Mouse (Mus musculus) limb, embryonic 14.5 days (tissue): ENCODE measurements around the gene Dnaaf3. TPM values are rescaled to one million over a fixed set of nuclear protein-coding genes. Genes with fewer than 3 reads are reported as not detected.
"Not testable (repeated sequence)": the region's sequence is repeated elsewhere in the genome, so short reads cannot be mapped to it uniquely, and the experiment has no call there.

Source experiments
- ATAC-seq: fragments of 200-750 bp; cut with Nextera tagmentation; 2 replicates; pipeline ENCODE4 v1.8.0; 2017; ENCODE audit warnings: low read depth, moderate number of reproducible peaks, moderate TSS enrichment; ENCODE audit not compliant: low FRiP score
- DNase-seq: peaks from one replicate; pipeline ENCODE4 v3.0.0-alpha.2; 2015; ENCODE audit warnings: low spot score
- H3K27ac ChIP-seq: fragments of 300-500 bp; sonication (generic); replicated peaks from 2 replicates; pipeline ENCODE4 v1.5.1; 2014; ENCODE audit warnings: low read depth, mild to moderate bottlenecking, low read length, moderate library complexity, mixed read lengths
- H3K27me3 ChIP-seq: fragments of 300-500 bp; sonication (generic); 2 replicates; pipeline ENCODE4 v1.6.1; 2014; ENCODE audit warnings: low read length, mixed read lengths; ENCODE audit not compliant: control insufficient read depth, insufficient read depth
- H3K36me3 ChIP-seq: fragments of 300-500 bp; sonication (generic); 2 replicates; pipeline ENCODE4 v1.6.1; 2014; ENCODE audit warnings: mild to moderate bottlenecking, low read length, moderate library complexity, mixed read lengths; ENCODE audit not compliant: control insufficient read depth, insufficient read depth
- H3K4me1 ChIP-seq: fragments of 300-500 bp; sonication (generic); 2 replicates; pipeline ENCODE4 v1.6.1; 2014; ENCODE audit warnings: antibody characterized with exemption, low read length, mixed read lengths; ENCODE audit not compliant: control insufficient read depth, insufficient read depth
- H3K4me2 ChIP-seq: fragments of 300-500 bp; sonication (generic); replicated peaks from 2 replicates; pipeline ENCODE4 v1.6.1; 2014; ENCODE audit warnings: low read depth, mild to moderate bottlenecking, low read length, moderate library complexity; ENCODE audit not compliant: severe bottlenecking
- H3K4me3 ChIP-seq: fragments of 300-500 bp; sonication (generic); replicated peaks from 2 replicates; pipeline ENCODE4 v1.5.1; 2014; ENCODE audit warnings: low read length
- H3K9ac ChIP-seq: fragments of 300-500 bp; sonication (generic); 2 replicates; pipeline ENCODE4 v1.6.1; 2014; ENCODE audit warnings: mild to moderate bottlenecking, low read depth, low read length, moderate library complexity; ENCODE audit not compliant: severe bottlenecking
- H3K9me3 ChIP-seq: fragments of 300-500 bp; sonication (generic); 2 replicates; pipeline ENCODE4 v1.6.1; 2016; ENCODE audit warnings: low read length; ENCODE audit not compliant: control insufficient read depth
- POLR2A ChIP-seq: fragments of 200-500 bp; IDR thresholded peaks from 2 replicates; pipeline ENCODE4 v1.8.0; 2012; ENCODE audit warnings: inconsistent platforms, mild to moderate bottlenecking, moderate library complexity, borderline replicate concordance; ENCODE audit not compliant: insufficient read depth, insufficient read length; ENCODE audit errors: extremely low read depth
- WGBS: fragments of 180-500 bp; shearing (Covaris S2); extraction: QIAGEN DNeasy Blood & Tissue Kit; methylation state at CpG from one replicate; pipeline ENCODE4 v1.1.7; 2014; 5-methylcytosine and 5-hydroxymethylcytosine counted together
- polyA plus RNA-seq, 2 experiments: library from polyadenylated mRNA; depleted of rRNA in 1 of 2; stranded (reverse) in 1 of 2; unstranded in 1 of 2; fragments of >200 nt; fragmentation: Nextera tagmentation in 1 of 2; extraction: Ambion mirVana in 1 of 2; gene quantifications; 2 replicates each; pipeline versions ENCODE4 v1.2.1 to v1.2.3; 2012 to 2014

Dnaaf3 gene
- polyA plus RNA-seq, 2 experiments, result 0.61 to 8.3 TPM

GRCm38 (mm10) chr7:4541344-4541743 lies 9.1 kb upstream of the Dnaaf3 start:
- WGBS, result 54% methylated on average over 5 of the region's 5 CpGs
- H3K9me3 ChIP-seq, result no peaks in the 10 kb centered on the region

GRCm38 (mm10) chr7:4539019-4539418 lies 6.8 kb upstream of the Dnaaf3 start:
- Histone ChIP-seq H3K36me3 (no peaks in the 10 kb centered on the region), H3K27ac (no peak overlapping the region), H3K27me3 (no peaks in the 10 kb centered on the region), H3K4me3 (no peak overlapping the region), H3K4me2 (no peak overlapping the region), H3K4me1 (no peaks in the 10 kb centered on the region), H3K9ac (no peak overlapping the region), H3K9me3 (no peaks in the 10 kb centered on the region)
- TF ChIP-seq POLR2A, result no peak
- DNase-seq, result no peak
- 76% methylated on average over 2 of the region's 2 CpGs for WGBS
- ATAC-seq, result no peak

More at GRCm38 (mm10) chr7:4541344-4541743, 9.1 kb upstream of the Dnaaf3 start:
- H3K4me1 ChIP-seq, result peaks cover 1% of the 10 kb centered on the region; the same call in 1 of the 2 replicates
- no peaks in the 10 kb centered on the region for H3K27me3 ChIP-seq
- no peak for TF ChIP-seq POLR2A
- H3K4me2 ChIP-seq, result no peak overlapping the region
- no peak overlapping the region for H3K27ac ChIP-seq
- no peak overlapping the region for H3K4me3 ChIP-seq
- ATAC-seq (no peak), DNase-seq (no peak)
- H3K36me3 ChIP-seq, result no peaks in the 10 kb centered on the region
- H3K9ac ChIP-seq, result no peak overlapping the region

- Histone ChIP-seq H3K27me3 (no peaks in the 10 kb centered on the region), H3K9me3 (no peaks in the 10 kb centered on the region), H3K4me3 (no peak overlapping the region), H3K9ac (no peak overlapping the region), H3K36me3 (no peaks in the 10 kb centered on the region), H3K27ac (no peak overlapping the region), H3K4me2 (no peak overlapping the region), H3K4me1 (no peaks in the 10 kb centered on the region)
- no peak for ATAC-seq
- TF ChIP-seq POLR2A, result no peak
- DNase-seq, result no peak
- 44% methylated on average over 4 of the region's 4 CpGs for WGBS
These were observed 4.9 kb upstream of the Dnaaf3 start for GRCm38 (mm10) chr7:4537181-4537580.

GRCm38 (mm10) chr7:4536369-4536768 lies 4.1 kb upstream of the Dnaaf3 start:
- no peak overlapping the region for H3K4me3 ChIP-seq
- H3K4me2 ChIP-seq, result no peak overlapping the region
- no peaks in the 10 kb centered on the region for H3K9me3 ChIP-seq
- no peak for DNase-seq
- no peak overlapping the region for H3K27ac ChIP-seq
- H3K4me1 ChIP-seq, result no peaks in the 10 kb centered on the region
- H3K27me3 ChIP-seq, result no peaks in the 10 kb centered on the region
- H3K36me3 ChIP-seq, result no peaks in the 10 kb centered on the region
- WGBS, result 94% methylated on average over 4 of the region's 4 CpGs
- ATAC-seq, result no peak
- no peak overlapping the region for H3K9ac ChIP-seq
- TF ChIP-seq POLR2A, result no peak

- 41% methylated on average over 7 of the region's 8 CpGs for whole genome bisulfite sequencing
- H3K9me3 ChIP-seq, ATAC-seq, H3K27ac ChIP-seq, H3K4me2 ChIP-seq, H3K4me3 ChIP-seq, H3K9ac ChIP-seq, H3K4me1 ChIP-seq, H3K36me3 ChIP-seq, H3K27me3 ChIP-seq, DNase-seq: not testable (repeated sequence)
These were observed 2.1 kb downstream of the Dnaaf3 start for GRCm38 (mm10) chr7:4530166-4530565.

- Histone ChIP-seq H3K4me2 (peak overlapping the region; percentile 66), H3K27me3 (no peaks in the 10 kb centered on the region), H3K36me3 (no peaks in the 10 kb centered on the region), H3K27ac (no peak overlapping the region), H3K4me1 (peaks cover 8% of the 10 kb centered on the region), H3K4me3 (peak overlapping the region; percentile 37; the same call in 1 of the 2 replicates), H3K9me3 (no peaks in the 10 kb centered on the region), H3K9ac (no peak overlapping the region; the same call in 1 of the 2 replicates)
- no peak for TF ChIP-seq POLR2A
- no peak for DNase-seq
- 44% methylated on average over 18 of the region's 18 CpGs for WGBS
- no peak for ATAC-seq
These were observed 5.0 kb downstream of the Dnaaf3 start for GRCm38 (mm10) chr7:4527302-4527689.
